Mouse (Mus musculus) right cerebral cortex, postnatal 10 days (tissue): ENCODE results near the gene Olfr806.

Experiments
- DNase-seq, 2 experiments: peaks; one replicate each; pipeline ENCODE4 v3.0.0; 2021; ENCODE audit warnings: low spot score in 2 of 2

The Olfr806 gene

GRCm38 (mm10) chr10:129741821-129742220 lies at the start of gene Olfr806:
Gene Olfr806, minus strand, starts transcription at chr10:129741921.
- DNase-seq: no peak

- no peak for DNase-seq
Observed at GRCm38 (mm10) chr10:129778123-129778522, 36.4 kb upstream of the Olfr806 start.

GRCm38 (mm10) chr10:129774338-129774737 lies 32.6 kb upstream of the Olfr806 start, which contains the start of gene Olfr809:
Gene Olfr809, plus strand, starts transcription at chr10:129774638.
- no peak for DNase-seq

GRCm38 (mm10) chr10:129765182-129765581 lies 23.5 kb upstream of the Olfr806 start, which contains the start of gene Olfr808:
Gene Olfr808, plus strand, starts transcription at chr10:129765482.
- no peak for DNase-seq

GRCm38 (mm10) chr10:129757693-129758092 lies 16.0 kb upstream of the Olfr806 start, which contains the start of gene Olfr807:
Gene Olfr807, minus strand, starts transcription at chr10:129757793.
- no peak for DNase-seq

- DNase-seq: no peak
Observed at GRCm38 (mm10) chr10:129729275-129729674, 12.4 kb downstream of the Olfr806 start, which contains the start of gene Olfr805. Gene Olfr805, minus strand, starts transcription at chr10:129729375.

GRCm38 (mm10) chr10:129702910-129703309 lies 38.8 kb downstream of the Olfr806 start, which contains the start of gene Olfr804:
Gene Olfr804, plus strand, starts transcription at chr10:129703210.
- DNase-seq: no peak

GRCm38 (mm10) chr10:129694186-129694585 lies 47.5 kb downstream of the Olfr806 start, which contains the start of gene Olfr803:
Gene Olfr803, minus strand, starts transcription at chr10:129694286.
- no peak for DNase-seq

- no peak for DNase-seq
Observed at GRCm38 (mm10) chr10:129688069-129688468, 53.7 kb downstream of the Olfr806 start, which contains the start of gene Olfr802. Gene Olfr802, minus strand, starts transcription at chr10:129688169.
